Mouse (Mus musculus) cerebellum, adult 2 months (tissue): Measurements from ENCODE around the gene Txnip. TPM values are rescaled to one million over a fixed set of nuclear protein-coding genes. Genes with fewer than 3 reads are reported as not detected.

Source experiments
- DNase-seq, 2 experiments: peaks; one replicate each; pipeline ENCODE4 v3.0.0; 2021
- H3K27ac ChIP-seq: fragments of 200-500 bp; 2 replicates; pipeline ENCODE4 v1.5.1; 2012; ENCODE audit warnings: low read length, control low read depth, inconsistent platforms; ENCODE audit not compliant: insufficient read depth
- H3K27me3 ChIP-seq: fragments of 200-500 bp; 2 replicates; pipeline ENCODE4 v1.6.1; 2012; ENCODE audit warnings: inconsistent platforms, mild to moderate bottlenecking, low read length, moderate library complexity; ENCODE audit not compliant: control insufficient read depth, insufficient read depth
- H3K4me1 ChIP-seq: fragments of 200-500 bp; 2 replicates; pipeline ENCODE4 v1.6.1; 2011; ENCODE audit warnings: low read length; ENCODE audit not compliant: control insufficient read depth, insufficient read depth
- H3K4me3 ChIP-seq: fragments of 200-500 bp; replicated peaks from 2 replicates; pipeline ENCODE3; 2011; ENCODE audit warnings: mild to moderate bottlenecking, low read depth, low read length, control low read depth; ENCODE audit not compliant: insufficient read depth
- CTCF ChIP-seq: fragments of 200-500 bp; IDR thresholded peaks from 2 replicates; pipeline ENCODE4 v1.5.1; 2011; ENCODE audit warnings: low read depth, mild to moderate bottlenecking, control low read depth, low read length, moderate library complexity, borderline replicate concordance; ENCODE audit not compliant: insufficient read depth
- POLR2A ChIP-seq: fragments of 200-500 bp; IDR thresholded peaks from 2 replicates; pipeline ENCODE4 v1.6.1; 2011; ENCODE audit warnings: low read length, control low read depth, borderline replicate concordance; ENCODE audit not compliant: insufficient read depth
- WGBS: fragments of 180-500 bp; shearing (Covaris S2); methylation state at CpG from one replicate; pipeline ENCODE4 v1.1.7; 2018; 5-methylcytosine and 5-hydroxymethylcytosine counted together
- polyA plus RNA-seq: library from polyadenylated mRNA; depleted of rRNA; stranded (reverse); fragments of >200 nt; gene quantifications from 2 replicates; pipeline ENCODE4 v1.2.3, GENCODE M21; 2012

Txnip gene
- polyA plus RNA-seq, 1 experiment = 15.2 TPM

DNA sequence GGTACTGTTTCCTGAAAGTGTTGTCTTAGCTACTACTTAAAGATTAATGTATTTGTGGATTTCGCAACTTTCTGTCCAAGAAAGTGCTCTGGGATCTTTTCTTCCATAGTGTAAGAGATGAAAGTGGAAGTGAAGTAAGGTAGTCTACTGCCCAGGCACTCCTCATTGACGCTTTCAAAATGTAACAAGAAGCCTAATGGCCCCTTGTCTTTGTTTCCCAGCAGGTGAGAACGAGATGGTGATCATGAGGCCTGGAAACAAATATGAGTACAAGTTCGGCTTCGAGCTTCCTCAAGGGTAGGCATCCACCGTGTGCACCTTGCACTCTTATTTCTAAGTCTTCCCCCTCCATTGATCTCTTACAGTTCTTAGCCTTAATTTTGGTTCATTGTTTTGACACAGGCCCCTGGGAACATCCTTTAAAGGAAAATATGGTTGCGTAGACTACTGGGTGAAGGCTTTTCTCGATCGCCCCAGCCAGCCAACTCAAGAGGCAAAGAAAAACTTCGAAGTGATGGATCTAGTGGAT is 975 bp downstream of the Txnip start:
- H3K27ac ChIP-seq = no peak overlapping the region
- WGBS = 63% methylated on average over 10 of the region's 10 CpGs
- no peak for DNase-seq
- H3K4me3 ChIP-seq = peak overlapping the region; percentile 9
- no peaks in the 10 kb centered on the region; the same call in 1 of the 2 replicates for H3K4me1 ChIP-seq
- H3K27me3 ChIP-seq = no peaks in the 10 kb centered on the region
- TF ChIP-seq CTCF = no peak
- no peak for TF ChIP-seq POLR2A

DNA sequence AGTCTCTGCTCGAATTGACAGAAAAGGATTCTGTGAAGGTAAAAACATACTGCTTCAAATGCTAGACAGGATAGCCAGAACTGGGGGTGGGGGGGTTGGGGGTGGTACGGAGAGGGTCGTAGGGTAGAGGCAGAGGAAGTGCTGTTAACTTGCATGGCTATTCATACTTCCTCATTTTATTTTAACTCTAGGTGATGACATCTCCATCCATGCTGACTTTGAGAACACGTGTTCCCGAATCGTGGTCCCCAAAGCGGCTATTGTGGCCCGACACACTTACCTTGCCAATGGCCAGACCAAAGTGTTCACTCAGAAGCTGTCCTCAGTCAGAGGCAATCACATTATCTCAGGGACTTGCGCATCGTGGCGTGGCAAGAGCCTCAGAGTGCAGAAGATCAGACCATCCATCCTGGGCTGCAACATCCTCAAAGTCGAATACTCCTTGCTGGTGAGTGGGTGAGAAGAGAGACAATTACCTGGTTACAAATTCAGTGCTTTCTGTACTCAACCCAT is 1.7 kb downstream of the Txnip start:
- H3K27me3 ChIP-seq = no peaks in the 10 kb centered on the region
- H3K4me3 ChIP-seq = peak overlapping the region; percentile 44
- TF ChIP-seq CTCF = no peak
- TF ChIP-seq POLR2A = no peak
- H3K4me1 ChIP-seq = no peaks in the 10 kb centered on the region; the same call in 1 of the 2 replicates
- H3K27ac ChIP-seq = no peak overlapping the region
- WGBS = 43% methylated on average over 12 of the region's 12 CpGs
- DNase-seq = no peak

DNA sequence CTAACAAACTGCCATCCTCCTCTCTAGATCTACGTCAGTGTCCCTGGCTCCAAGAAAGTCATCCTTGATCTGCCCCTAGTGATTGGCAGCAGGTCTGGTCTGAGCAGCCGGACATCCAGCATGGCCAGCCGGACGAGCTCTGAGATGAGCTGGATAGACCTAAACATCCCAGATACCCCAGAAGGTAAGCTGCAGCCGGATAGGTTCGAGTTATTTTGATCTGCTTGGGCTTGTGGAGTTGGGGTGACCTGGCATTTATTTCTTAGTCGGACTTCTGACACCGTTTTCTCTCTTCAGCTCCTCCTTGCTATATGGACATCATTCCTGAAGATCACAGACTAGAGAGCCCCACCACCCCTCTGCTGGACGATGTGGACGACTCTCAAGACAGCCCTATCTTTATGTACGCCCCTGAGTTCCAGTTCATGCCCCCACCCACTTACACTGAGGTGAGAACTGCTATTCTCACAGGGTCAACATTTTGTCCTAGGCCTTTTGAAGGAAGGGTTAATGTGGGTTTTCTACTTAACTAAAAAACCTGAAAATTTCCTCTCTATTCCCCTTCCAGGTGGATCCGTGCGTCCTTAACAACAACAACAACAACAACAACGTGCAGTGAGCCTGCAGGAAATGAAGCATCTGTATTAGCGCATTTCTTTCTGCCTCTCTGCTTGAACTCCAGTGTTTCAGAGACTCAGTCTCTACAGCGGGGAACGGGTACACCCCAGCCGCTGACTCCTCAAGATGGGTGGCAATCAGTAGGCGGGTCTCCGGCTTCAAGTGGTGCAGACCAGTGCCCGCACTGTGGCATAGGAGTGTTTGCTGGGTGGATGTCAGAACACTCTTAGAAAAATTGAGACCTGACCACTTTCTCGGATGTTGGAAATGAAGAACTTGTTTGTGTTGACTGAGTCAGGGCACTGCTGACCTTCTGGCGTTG is 2.4 kb downstream of the Txnip start:
- Histone ChIP-seq H3K4me1 (no peaks in the 10 kb centered on the region; the same call in 1 of the 2 replicates), H3K27ac (no peak overlapping the region), H3K4me3 (peak overlapping the region; percentile 17), H3K27me3 (no peaks in the 10 kb centered on the region)
- no peak for TF ChIP-seq CTCF
- no peak for TF ChIP-seq POLR2A
- DNase-seq = no peak
- 53% methylated on average over 23 of the region's 23 CpGs for WGBS

DNA sequence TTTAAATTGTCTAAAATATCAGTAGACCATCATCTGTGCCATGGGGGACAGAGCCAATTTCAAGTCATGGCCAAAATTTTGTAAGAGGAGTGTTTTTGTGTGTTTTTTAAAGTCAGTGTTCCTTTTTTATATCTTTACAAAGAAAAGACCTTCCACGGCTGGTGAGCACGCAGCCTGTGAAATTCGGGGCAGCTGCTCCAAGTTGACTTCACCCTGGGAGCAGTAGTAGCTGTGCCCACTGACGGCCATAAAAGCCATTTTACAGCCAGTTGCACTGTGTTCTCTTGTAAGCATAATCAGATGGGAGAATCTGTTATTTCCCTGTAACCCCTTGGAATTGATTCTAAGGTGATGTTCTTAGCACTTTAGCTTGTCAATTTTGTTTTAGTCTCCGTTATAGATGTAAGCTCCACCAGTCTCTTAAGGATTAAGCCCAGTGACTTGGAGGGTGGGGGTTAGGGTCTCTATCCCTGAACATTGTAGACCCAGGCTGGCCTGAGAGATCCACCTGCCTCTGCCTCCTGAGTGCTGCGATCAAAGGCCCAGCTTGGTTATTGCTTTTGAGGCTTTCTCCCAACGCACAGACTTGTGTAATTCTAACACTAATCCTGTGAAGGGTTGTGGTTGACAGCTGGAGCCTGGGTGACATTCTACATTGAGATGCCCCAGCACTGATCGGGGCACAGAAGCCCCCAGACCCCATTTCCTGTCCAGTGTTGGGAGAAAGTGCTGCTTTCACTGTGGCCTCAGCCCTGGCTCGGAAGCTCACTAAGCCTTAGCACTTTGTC is 3.3 kb downstream of the Txnip start:
- no peak for DNase-seq
- no peaks in the 10 kb centered on the region for H3K4me1 ChIP-seq
- H3K27ac ChIP-seq = no peak overlapping the region
- H3K4me3 ChIP-seq = no peak overlapping the region
- no peak for TF ChIP-seq POLR2A
- TF ChIP-seq CTCF = no peak
- no peaks in the 10 kb centered on the region for H3K27me3 ChIP-seq
- WGBS = 79% methylated on average over 9 of the region's 9 CpGs

DNA sequence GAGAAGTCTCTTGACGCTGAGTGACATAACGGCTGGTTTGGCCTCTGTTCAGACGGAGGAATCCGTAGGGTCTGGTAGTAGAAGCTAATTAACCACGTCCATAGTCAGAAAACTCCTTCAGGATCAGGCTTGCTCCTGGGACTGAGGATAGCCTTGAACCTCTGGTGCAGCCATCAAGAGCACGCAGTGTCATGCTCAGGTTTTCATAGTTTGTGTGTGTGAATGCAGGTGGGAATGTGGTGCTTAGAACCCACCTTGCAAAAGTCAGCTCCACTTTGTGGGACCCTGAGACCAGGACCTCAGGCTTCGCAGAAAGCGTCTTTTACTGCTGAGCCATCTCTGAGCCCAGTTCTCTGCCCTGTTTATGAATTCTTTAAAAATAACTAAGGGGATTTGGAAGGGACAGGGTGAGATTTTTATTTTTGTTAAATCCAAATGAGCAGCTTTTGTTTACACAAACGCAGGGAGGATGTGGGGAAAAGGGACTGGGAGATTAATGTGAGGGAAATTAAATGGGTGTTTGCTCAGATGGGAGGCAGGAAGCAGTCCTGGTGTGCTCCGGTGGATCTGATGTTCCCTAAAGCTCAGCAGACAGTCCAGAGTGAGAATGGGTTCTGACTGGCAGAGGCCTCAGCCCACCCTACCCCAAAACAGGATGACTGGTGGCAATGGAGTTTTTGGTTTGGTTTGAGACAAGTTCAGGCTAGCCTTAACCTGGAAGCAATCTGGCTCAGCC is 4.4 kb downstream of the Txnip start:
- WGBS = 65% methylated on average over 10 of the region's 10 CpGs
- no peak overlapping the region for H3K27ac ChIP-seq
- H3K4me3 ChIP-seq = no peak overlapping the region
- TF ChIP-seq POLR2A (no peak), CTCF (no peak)
- no peaks in the 10 kb centered on the region for H3K27me3 ChIP-seq
- no peaks in the 10 kb centered on the region for H3K4me1 ChIP-seq
- DNase-seq = no peak

DNA sequence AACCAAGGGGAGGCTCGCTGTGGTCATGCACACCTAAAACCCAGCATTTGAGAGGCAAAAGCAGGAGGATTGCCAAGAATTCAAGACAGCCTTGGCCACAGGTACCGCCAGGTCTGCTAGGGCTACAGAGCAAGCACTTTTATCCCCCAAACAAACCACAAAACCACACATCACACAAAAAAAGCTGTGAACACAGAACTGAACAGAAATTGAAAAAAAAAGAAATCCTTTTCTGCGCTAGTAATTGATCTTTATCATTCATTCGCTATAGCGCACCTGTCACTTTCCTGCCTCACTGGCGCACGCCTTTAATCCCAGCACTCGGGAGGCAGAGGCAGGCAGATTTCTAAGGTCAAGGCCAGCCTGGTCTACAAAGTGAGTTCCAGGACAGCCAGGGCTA is 5.5 kb downstream of the Txnip start:
- 94% methylated on average over 8 of the region's 8 CpGs for WGBS
- no peak overlapping the region for H3K27ac ChIP-seq
- TF ChIP-seq POLR2A = no peak
- no peak for DNase-seq
- no peak overlapping the region for H3K4me3 ChIP-seq
- no peaks in the 10 kb centered on the region for H3K4me1 ChIP-seq
- no peaks in the 10 kb centered on the region for H3K27me3 ChIP-seq

DNA sequence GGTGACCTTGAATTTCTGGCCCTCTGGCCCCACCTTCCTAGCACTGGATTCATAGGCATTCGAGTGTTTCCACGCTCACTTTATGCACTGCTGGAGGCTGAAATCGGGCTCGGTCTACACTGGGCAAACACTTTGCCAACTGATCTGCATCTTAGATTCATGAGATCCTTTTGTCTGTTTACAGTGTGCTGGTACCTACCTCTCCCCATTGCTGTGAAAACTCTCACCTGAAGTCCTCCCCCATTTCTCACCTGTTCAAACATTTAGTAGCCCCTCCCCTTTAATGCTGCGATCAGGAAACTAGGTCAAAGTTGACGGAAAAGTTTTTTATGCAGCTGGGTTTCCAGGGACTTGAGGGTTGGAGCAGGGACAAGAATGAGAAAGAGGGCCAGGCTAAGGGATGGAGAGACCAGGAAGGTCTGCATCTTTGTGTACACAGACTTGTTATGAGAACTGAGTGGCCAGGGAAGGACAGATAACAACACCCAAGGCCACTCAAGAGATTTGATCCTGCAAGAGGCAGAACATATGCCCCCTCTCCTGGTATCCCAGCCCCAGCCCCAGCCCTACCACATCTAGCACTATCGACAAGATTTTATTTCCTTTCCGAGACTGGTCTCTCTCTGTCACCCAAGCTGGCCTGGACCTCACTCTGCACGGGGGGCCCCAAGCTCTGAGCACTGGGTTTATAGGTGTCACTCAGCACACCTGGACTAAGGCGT is 6.3 kb downstream of the Txnip start:
- H3K27ac ChIP-seq = no peak overlapping the region
- H3K4me1 ChIP-seq = no peaks in the 10 kb centered on the region
- H3K4me3 ChIP-seq = no peak overlapping the region
- TF ChIP-seq CTCF (no peak), POLR2A (no peak)
- 69% methylated on average over 10 of the region's 10 CpGs for WGBS
- no peaks in the 10 kb centered on the region for H3K27me3 ChIP-seq
- no peak for DNase-seq
